Mouse (Mus musculus): ENCODE results near the gene Asb14.
A peak's percentile ranks its signal among the peaks of the same experiment; 100 is the strongest.
"Not testable (repeated sequence)": the region's sequence is repeated elsewhere in the genome, so short reads cannot be mapped to it uniquely, and the experiment has no call there.

Gene Asb14

GRCm38 (mm10) chr14:26894392-26894791, at the start of gene Asb14:
Gene Asb14, plus strand, starts transcription at chr14:26894557.
- DNase-seq (ENCODE audit: low read depth, low spot score) = no peak

GRCm38 (mm10) chr14:26853053-26853452, 41.3 kb upstream of the Asb14 start:
- no peak for DNase-seq (ENCODE audit: low read depth, low spot score)

- DNase-seq (ENCODE audit: low read depth, low spot score) = no peak
These were observed 40.3 kb upstream of the Asb14 start for GRCm38 (mm10) chr14:26854066-26854465.

GRCm38 (mm10) chr14:26858364-26858763, 36.0 kb upstream of the Asb14 start:
- no peak for DNase-seq (ENCODE audit: low read depth, low spot score)

GRCm38 (mm10) chr14:26859024-26859423, 35.3 kb upstream of the Asb14 start:
- peak; percentile 37 for DNase-seq (ENCODE audit: low read depth, low spot score)

- DNase-seq (ENCODE audit: low read depth, low spot score) = no peak
These were observed 27.0 kb upstream of the Asb14 start for GRCm38 (mm10) chr14:26867356-26867755.

GRCm38 (mm10) chr14:26868299-26868698, 26.1 kb upstream of the Asb14 start:
- DNase-seq (ENCODE audit: low read depth, low spot score) = no peak

- DNase-seq (ENCODE audit: low read depth, low spot score) = no peak
These were observed 15.6 kb upstream of the Asb14 start for GRCm38 (mm10) chr14:26878756-26879155.

GRCm38 (mm10) chr14:26879976-26880375, 14.4 kb upstream of the Asb14 start:
- no peak for DNase-seq (ENCODE audit: low read depth, low spot score)

GRCm38 (mm10) chr14:26881700-26882099, 12.7 kb upstream of the Asb14 start:
- DNase-seq (ENCODE audit: low read depth, low spot score) = no peak

GRCm38 (mm10) chr14:26887244-26887643, 7.1 kb upstream of the Asb14 start:
- no peak for DNase-seq (ENCODE audit: low read depth, low spot score)

- no peak for DNase-seq (ENCODE audit: low read depth, low spot score)
These were observed 3.6 kb upstream of the Asb14 start for GRCm38 (mm10) chr14:26890777-26891176.

GRCm38 (mm10) chr14:26899490-26899889, 5.1 kb downstream of the Asb14 start:
- peak; percentile 15 for DNase-seq (ENCODE audit: low read depth, low spot score)

- DNase-seq (ENCODE audit: low read depth, low spot score) = peak; percentile 75
These were observed 6.5 kb downstream of the Asb14 start for GRCm38 (mm10) chr14:26900893-26901292.

GRCm38 (mm10) chr14:26907401-26907800, 13.0 kb downstream of the Asb14 start:
- DNase-seq (ENCODE audit: low read depth, low spot score) = no peak

GRCm38 (mm10) chr14:26910461-26910860, 16.1 kb downstream of the Asb14 start:
- not testable (repeated sequence) for DNase-seq (ENCODE audit: low read depth, low spot score)

- DNase-seq (ENCODE audit: low read depth, low spot score) = no peak
These were observed 16.8 kb downstream of the Asb14 start for GRCm38 (mm10) chr14:26911201-26911600.

GRCm38 (mm10) chr14:26911826-26912225, 17.5 kb downstream of the Asb14 start:
- no peak for DNase-seq (ENCODE audit: low read depth, low spot score)

- DNase-seq (ENCODE audit: low read depth, low spot score) = peak; percentile 65
These were observed 19.4 kb downstream of the Asb14 start for GRCm38 (mm10) chr14:26913681-26914268.

- DNase-seq (ENCODE audit: low read depth, low spot score) = no peak
These were observed 25.0 kb downstream of the Asb14 start for GRCm38 (mm10) chr14:26919310-26919709.

- no peak for DNase-seq (ENCODE audit: low read depth, low spot score)
These were observed 29.5 kb downstream of the Asb14 start for GRCm38 (mm10) chr14:26923702-26924421.

- DNase-seq (ENCODE audit: low read depth, low spot score) = no peak
These were observed 40.5 kb downstream of the Asb14 start for GRCm38 (mm10) chr14:26934891-26935290.

- DNase-seq (ENCODE audit: low read depth, low spot score) = no peak
These were observed 41.2 kb downstream of the Asb14 start for GRCm38 (mm10) chr14:26935558-26935957.

All from brain, adult 2 months (tissue).